Mouse (Mus musculus) embryonic facial prominence, embryonic 12.5 days (tissue): ENCODE measurements around the gene Gns. TPM values are rescaled to one million over a fixed set of nuclear protein-coding genes. Genes with fewer than 3 reads are reported as not detected.
A peak's percentile ranks its signal among the peaks of the same experiment; 100 is the strongest.

ENCODE experiments used
- ATAC-seq: fragments of 200-750 bp; cut with Nextera tagmentation; 2 replicates; pipeline ENCODE4 v1.8.0; 2017; ENCODE audit not compliant: insufficient number of reproducible peaks, insufficient read depth, low FRiP score, low TSS enrichment
- H3K27ac ChIP-seq: fragments of 300-500 bp; sonication (generic); 2 replicates; pipeline ENCODE4 v1.5.1; 2016; ENCODE audit warnings: mild to moderate bottlenecking
- H3K27me3 ChIP-seq: fragments of 300-500 bp; sonication (generic); 2 replicates; pipeline ENCODE4 v1.6.1; 2016; ENCODE audit warnings: mild to moderate bottlenecking, moderate library complexity
- H3K36me3 ChIP-seq: fragments of 300-500 bp; sonication (generic); 2 replicates; pipeline ENCODE4 v1.6.1; 2016; ENCODE audit warnings: mild to moderate bottlenecking
- H3K4me1 ChIP-seq: fragments of 300-500 bp; sonication (generic); 2 replicates; pipeline ENCODE4 v1.6.1; 2016
- H3K4me2 ChIP-seq: fragments of 300-500 bp; sonication (generic); replicated peaks from 2 replicates; pipeline ENCODE4 v1.6.1; 2016; ENCODE audit warnings: mild to moderate bottlenecking, moderate library complexity
- H3K4me3 ChIP-seq: fragments of 300-500 bp; sonication (generic); 2 replicates; pipeline ENCODE4 v1.5.1; 2016; ENCODE audit warnings: mild to moderate bottlenecking
- H3K9ac ChIP-seq: fragments of 300-500 bp; sonication (generic); 2 replicates; pipeline ENCODE4 v1.6.1; 2016; ENCODE audit warnings: mild to moderate bottlenecking, moderate library complexity
- H3K9me3 ChIP-seq: fragments of 300-500 bp; sonication (generic); 2 replicates; pipeline ENCODE4 v1.6.1; 2016; ENCODE audit warnings: mild to moderate bottlenecking, moderate library complexity
- WGBS: fragments of 180-500 bp; shearing (Covaris S2); methylation state at CpG from one replicate; pipeline ENCODE4 v1.1.7; 2016; 5-methylcytosine and 5-hydroxymethylcytosine counted together
- polyA plus RNA-seq: library from polyadenylated mRNA; unstranded; fragments of >200 nt; fragmentation: Nextera tagmentation; extraction: Ambion mirVana; gene quantifications from 2 replicates; pipeline ENCODE4 v1.2.1, GENCODE M21; 2016

Gns gene
- polyA plus RNA-seq, 1 experiment from 2014 or later: 55.6 TPM

DNA sequence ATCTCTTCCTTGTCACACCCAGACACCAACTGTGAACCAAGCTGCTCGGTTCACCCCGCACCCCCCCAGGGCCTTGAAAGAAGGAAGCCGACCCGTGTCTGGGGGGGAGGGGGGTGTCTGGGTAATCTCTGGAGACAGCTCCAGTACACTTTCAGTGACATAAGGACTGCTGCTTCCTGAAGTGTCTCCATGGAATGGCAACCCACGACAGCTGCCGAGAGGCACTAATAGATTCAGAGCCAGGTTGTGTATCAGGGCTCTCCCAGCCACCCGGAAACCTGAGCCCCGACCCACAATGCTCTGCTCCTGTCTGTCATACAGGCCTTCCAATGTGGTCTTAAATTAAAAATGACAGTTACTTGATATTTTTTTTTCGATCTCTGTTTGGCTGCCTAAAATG, 21.5 kb downstream of the Gns start:
- 32% methylated on average over 9 of the region's 9 CpGs for WGBS
- H3K9me3 ChIP-seq: no peaks in the 10 kb centered on the region
- peaks cover 72% of the 10 kb centered on the region for H3K36me3 ChIP-seq

DNA sequence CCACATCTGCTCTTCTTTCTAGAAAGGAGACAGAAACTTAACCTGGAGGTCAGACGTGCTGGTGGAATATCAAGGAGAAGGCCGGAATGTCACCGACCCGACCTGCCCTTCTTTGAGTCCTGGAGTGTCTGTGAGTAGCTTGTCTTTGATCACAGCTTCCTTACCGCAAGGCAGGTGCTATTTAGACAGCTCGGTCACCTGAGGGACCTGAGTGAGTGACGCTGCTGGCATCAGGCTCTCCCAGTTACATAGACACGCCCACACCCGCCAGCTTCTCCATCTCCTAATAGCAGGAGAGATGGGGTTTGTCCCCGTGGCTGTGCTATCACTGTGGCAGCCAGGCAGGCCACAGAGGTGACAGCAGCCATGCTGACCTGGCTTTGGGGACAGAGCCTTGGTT, 25.7 kb downstream of the Gns start:
- H3K4me3 ChIP-seq: no peak overlapping the region
- H3K4me2 ChIP-seq: no peak overlapping the region
- ATAC-seq: no peak
- H3K4me1 ChIP-seq: peaks cover 20% of the 10 kb centered on the region
- H3K9ac ChIP-seq: no peak overlapping the region
- H3K27ac ChIP-seq: no peak overlapping the region
- no peaks in the 10 kb centered on the region for H3K27me3 ChIP-seq
- WGBS: 73% methylated on average over 10 of the region's 10 CpGs
- H3K9me3 ChIP-seq: no peaks in the 10 kb centered on the region
- H3K36me3 ChIP-seq: peaks cover 78% of the 10 kb centered on the region

More for the DNA sequence above, 21.5 kb downstream of the Gns start:
- no peak overlapping the region for H3K9ac ChIP-seq
- ATAC-seq: peak; percentile 68
- 0 out of 2 replicates have a peak overlapping the region, but pooled peaks have one; percentile 21 for H3K4me2 ChIP-seq
- no peak overlapping the region for H3K4me3 ChIP-seq
- peaks cover 14% of the 10 kb centered on the region for H3K4me1 ChIP-seq
- H3K27me3 ChIP-seq: no peaks in the 10 kb centered on the region
- peak overlapping the region; percentile 83 for H3K27ac ChIP-seq

DNA sequence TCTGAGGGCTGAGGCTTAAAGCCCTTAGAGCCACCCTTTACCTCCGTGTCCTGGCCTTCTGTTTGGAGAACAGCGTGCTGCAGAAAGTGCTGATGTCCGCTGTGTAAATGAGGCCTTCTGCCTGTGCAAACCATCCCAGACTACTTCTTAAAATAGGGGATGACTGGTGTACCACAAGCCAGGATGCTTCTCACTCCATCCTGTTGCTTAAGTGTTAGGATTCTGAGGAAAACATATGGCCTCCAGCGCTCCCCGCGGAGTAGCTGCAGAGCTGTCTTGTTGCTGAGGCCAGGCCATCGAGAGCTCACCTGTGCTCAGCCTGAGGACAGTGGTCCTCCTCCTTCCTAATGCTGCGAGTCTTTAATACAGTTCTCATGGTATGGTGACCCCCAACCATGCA, 27.0 kb downstream of the Gns start:
- ATAC-seq: no peak
- 95% methylated on average over 8 of the region's 8 CpGs for WGBS
- Histone ChIP-seq H3K27ac (no peak overlapping the region), H3K27me3 (no peaks in the 10 kb centered on the region), H3K9me3 (no peaks in the 10 kb centered on the region), H3K4me3 (no peak overlapping the region), H3K4me2 (no peak overlapping the region), H3K36me3 (peaks cover 88% of the 10 kb centered on the region), H3K9ac (no peak overlapping the region), H3K4me1 (peaks cover 10% of the 10 kb centered on the region)

DNA sequence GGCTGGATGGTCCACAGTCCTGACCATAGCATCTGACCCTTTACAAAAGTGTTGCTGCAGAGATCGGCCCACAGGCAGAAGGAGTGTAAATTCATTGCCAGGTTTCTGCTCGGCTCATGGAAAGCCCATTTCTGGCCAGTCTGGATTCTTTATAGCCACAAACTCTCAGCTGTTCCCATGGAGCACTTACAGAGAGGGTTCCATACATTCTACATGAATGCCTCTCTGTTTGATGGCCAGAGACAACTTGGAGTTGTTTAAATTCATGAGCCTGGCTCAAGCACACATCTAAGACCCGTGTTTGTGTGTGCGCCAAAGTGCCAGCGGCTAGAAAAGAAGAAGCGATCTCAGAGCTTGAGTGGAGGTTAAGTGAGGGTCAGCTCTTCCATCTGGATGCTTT, 29.4 kb downstream of the Gns start:
- Histone ChIP-seq H3K4me2 (no peak overlapping the region), H3K9me3 (no peaks in the 10 kb centered on the region), H3K27ac (peak overlapping the region; percentile 33; the same call in 1 of the 2 replicates), H3K4me1 (peaks cover 7% of the 10 kb centered on the region; the same call in 1 of the 2 replicates), H3K36me3 (peaks cover 79% of the 10 kb centered on the region), H3K9ac (no peak overlapping the region), H3K4me3 (no peak overlapping the region), H3K27me3 (no peaks in the 10 kb centered on the region)
- no peak for ATAC-seq
- 73% methylated on average over 6 of the region's 6 CpGs for WGBS

DNA sequence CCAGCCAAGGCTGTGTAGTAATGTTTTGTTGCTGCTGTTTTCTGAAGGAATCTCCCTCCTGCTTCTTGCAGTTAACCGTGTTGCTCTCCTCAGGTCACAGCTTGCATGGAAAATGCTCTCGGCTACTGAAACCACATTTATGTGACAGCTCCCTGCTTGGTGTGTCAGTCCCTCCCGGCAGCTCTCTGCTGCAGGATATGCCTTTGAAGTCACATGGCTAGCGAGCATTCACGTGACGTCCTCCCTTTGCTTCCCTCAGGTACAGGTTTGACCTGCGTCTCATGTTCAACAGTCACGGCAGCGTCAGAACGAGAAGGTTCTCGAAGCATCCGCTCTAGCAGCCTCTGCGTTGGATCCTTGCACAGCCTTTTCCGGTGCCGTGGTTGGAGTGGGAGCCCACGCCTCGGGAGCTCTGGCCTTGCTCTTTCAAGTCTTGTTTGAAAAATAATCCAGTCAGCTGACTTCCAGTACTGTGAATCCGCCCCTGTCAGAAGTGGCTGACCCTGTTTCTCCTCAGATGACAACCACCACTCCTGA, 30.0 kb downstream of the Gns start:
- Histone ChIP-seq H3K36me3 (peaks cover 73% of the 10 kb centered on the region), H3K27ac (no peak overlapping the region), H3K27me3 (no peaks in the 10 kb centered on the region), H3K9ac (no peak overlapping the region), H3K4me1 (peaks cover 7% of the 10 kb centered on the region; the same call in 1 of the 2 replicates), H3K4me2 (no peak overlapping the region), H3K4me3 (no peak overlapping the region), H3K9me3 (no peaks in the 10 kb centered on the region)
- WGBS: 76% methylated on average over 18 of the region's 18 CpGs
- ATAC-seq: no peak

- ATAC-seq: no peak
- no peak overlapping the region for H3K4me2 ChIP-seq
- H3K27me3 ChIP-seq: no peaks in the 10 kb centered on the region
- H3K9me3 ChIP-seq: no peaks in the 10 kb centered on the region
- no peak overlapping the region for H3K27ac ChIP-seq
- H3K36me3 ChIP-seq: peaks cover 65% of the 10 kb centered on the region
- H3K9ac ChIP-seq: no peak overlapping the region
- H3K4me3 ChIP-seq: no peak overlapping the region
- H3K4me1 ChIP-seq: peaks cover 7% of the 10 kb centered on the region; the same call in 1 of the 2 replicates
- WGBS: 85% methylated on average over 20 of the region's 20 CpGs
Measured at GRCm38 (mm10) chr10:121395542-121396176, 30.8 kb downstream of the Gns start.

DNA sequence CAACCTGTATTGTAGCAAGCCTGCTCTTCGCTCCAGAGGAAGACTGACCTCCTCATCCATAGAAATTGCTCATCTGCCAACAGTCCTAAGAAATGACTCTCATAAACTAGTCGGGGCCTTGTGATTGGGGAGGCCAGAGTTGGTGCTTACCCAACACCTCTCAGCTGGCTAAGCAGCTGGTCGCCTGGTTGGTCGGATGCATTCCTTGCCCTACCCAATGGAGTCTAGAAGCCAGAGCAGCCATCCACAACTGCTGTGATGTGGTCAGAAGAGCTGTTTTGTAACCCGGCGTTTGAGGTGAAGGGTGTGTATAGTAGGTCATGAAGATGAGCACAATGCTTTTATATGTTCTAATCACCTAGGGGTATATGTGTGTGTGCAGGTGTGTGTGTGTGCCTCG, 33.7 kb downstream of the Gns start:
- H3K9me3 ChIP-seq: no peaks in the 10 kb centered on the region
- H3K27me3 ChIP-seq: no peaks in the 10 kb centered on the region
- H3K4me2 ChIP-seq: no peak overlapping the region
- H3K9ac ChIP-seq: no peak overlapping the region
- WGBS: 95% methylated on average over 7 of the region's 7 CpGs
- no peak for ATAC-seq
- H3K4me3 ChIP-seq: no peak overlapping the region
- peaks cover 7% of the 10 kb centered on the region; the same call in 1 of the 2 replicates for H3K4me1 ChIP-seq
- H3K27ac ChIP-seq: no peak overlapping the region
- H3K36me3 ChIP-seq: peaks cover 36% of the 10 kb centered on the region

DNA sequence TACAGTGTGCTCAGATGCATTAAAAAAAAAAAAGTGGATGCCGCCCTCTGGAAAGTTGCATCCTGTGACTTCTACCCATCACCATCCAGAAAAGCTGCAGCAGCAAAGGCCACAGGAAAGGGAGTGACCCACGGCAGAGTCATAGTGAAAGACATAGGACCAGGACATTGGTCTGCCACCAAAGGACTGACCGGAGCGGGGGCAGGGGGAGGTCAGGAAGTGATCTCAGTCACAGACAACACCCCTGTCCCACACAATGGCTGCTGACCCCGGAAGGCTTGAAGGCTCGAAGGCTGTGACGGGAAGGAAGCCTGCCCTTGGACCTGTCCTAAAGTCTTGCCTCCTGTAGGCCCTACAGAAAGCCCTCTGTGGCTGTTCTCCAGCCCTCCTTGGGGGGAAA, 36.1 kb downstream of the Gns start:
- 66% methylated on average over 7 of the region's 7 CpGs for WGBS

DNA sequence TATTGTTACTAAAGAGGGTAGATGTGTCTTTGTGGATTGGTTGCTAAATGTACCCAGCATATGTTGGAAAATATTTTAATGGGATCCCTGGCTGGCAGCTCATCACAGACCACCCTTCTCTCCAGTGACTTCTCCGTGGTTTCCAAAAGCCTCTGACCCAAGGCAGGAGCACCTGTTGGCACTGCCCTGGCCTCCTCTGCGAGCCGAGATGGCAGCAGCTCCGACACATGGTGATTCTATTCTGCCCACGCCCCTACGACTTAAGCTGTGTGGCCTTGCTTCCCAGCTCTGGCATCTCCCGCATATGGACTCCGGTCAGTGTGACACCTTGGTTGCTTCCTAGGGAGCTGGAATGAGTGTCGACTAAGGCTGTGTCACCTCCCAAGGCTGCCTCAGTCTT, 38.2 kb downstream of the Gns start:
- 77% methylated on average over 9 of the region's 9 CpGs for WGBS
- no peak overlapping the region for H3K4me2 ChIP-seq
- H3K27me3 ChIP-seq: no peaks in the 10 kb centered on the region
- H3K36me3 ChIP-seq: no peaks in the 10 kb centered on the region
- no peak; the same call in 1 of the 2 replicates for ATAC-seq
- H3K27ac ChIP-seq: no peak overlapping the region
- no peaks in the 10 kb centered on the region for H3K4me1 ChIP-seq
- H3K9ac ChIP-seq: no peak overlapping the region
- H3K9me3 ChIP-seq: no peaks in the 10 kb centered on the region
- H3K4me3 ChIP-seq: no peak overlapping the region

More for the DNA sequence above, 36.1 kb downstream of the Gns start:
- Histone ChIP-seq H3K27me3 (no peaks in the 10 kb centered on the region), H3K4me2 (no peak overlapping the region), H3K4me1 (no peaks in the 10 kb centered on the region), H3K4me3 (no peak overlapping the region), H3K36me3 (peaks cover 13% of the 10 kb centered on the region), H3K9ac (no peak overlapping the region), H3K27ac (no peak overlapping the region), H3K9me3 (no peaks in the 10 kb centered on the region)
- ATAC-seq: no peak

- 55% methylated on average over 6 of the region's 9 CpGs for WGBS
- Histone ChIP-seq H3K4me1 (no peaks in the 10 kb centered on the region), H3K9ac (no peak overlapping the region), H3K4me3 (no peak overlapping the region), H3K27me3 (no peaks in the 10 kb centered on the region), H3K9me3 (no peaks in the 10 kb centered on the region), H3K27ac (no peak overlapping the region), H3K36me3 (no peaks in the 10 kb centered on the region), H3K4me2 (no peak overlapping the region)
- ATAC-seq: no peak
Measured at GRCm38 (mm10) chr10:121403946-121404345, 39.1 kb downstream of the Gns start.

GRCm38 (mm10) chr10:121409717-121410116, 44.8 kb downstream of the Gns start:
- Histone ChIP-seq H3K4me2 (no peak overlapping the region), H3K27me3 (no peaks in the 10 kb centered on the region), H3K9me3 (no peaks in the 10 kb centered on the region), H3K27ac (no peak overlapping the region), H3K36me3 (peaks cover 22% of the 10 kb centered on the region), H3K4me1 (peaks cover 6% of the 10 kb centered on the region), H3K4me3 (no peak overlapping the region), H3K9ac (no peak overlapping the region)
- ATAC-seq: no peak
- WGBS: 68% methylated on average over 7 of the region's 7 CpGs

DNA sequence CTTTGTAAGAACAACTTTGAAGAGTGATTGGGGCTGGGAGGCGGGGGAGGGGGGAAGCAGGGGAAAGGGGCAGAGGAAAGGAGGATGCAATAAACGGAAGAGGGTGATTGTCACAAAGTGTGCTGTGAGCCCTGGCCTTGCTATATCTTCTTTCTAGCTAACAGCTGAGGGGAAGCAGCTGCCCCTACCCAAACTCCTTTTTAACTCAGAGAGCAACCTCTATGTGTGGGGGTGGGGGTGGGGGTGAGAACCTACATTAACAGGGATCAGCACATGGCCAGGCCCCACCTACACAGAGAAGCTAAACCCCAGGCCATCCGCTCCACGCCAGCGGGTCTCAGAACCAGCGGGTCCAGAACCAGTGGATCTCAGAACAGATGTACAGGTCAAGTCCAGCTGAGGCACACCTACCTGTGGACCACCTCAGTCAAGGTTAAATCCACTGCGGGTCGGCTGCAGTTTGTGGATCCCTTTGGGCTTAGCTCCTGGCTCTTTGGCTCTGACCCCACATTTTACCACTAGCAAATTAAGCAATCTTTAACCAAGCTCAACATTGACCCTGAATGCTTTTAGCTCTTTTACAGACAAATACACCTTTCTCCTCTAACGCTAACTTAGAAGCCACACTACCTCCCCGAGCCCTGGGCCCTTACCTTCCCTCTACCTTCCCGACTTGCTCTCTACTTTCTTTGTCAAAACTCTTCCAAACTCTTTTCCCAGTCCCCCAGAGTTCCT, 47.0 kb downstream of the Gns start:
- no peak overlapping the region for H3K4me3 ChIP-seq
- 81% methylated on average over 11 of the region's 11 CpGs for WGBS
- ATAC-seq: no peak
- no peaks in the 10 kb centered on the region for H3K27me3 ChIP-seq
- no peak overlapping the region for H3K9ac ChIP-seq
- H3K9me3 ChIP-seq: no peaks in the 10 kb centered on the region
- H3K27ac ChIP-seq: no peak overlapping the region
- peaks cover 29% of the 10 kb centered on the region for H3K36me3 ChIP-seq
- peaks cover 13% of the 10 kb centered on the region for H3K4me1 ChIP-seq
- H3K4me2 ChIP-seq: no peak overlapping the region
